Mouse (Mus musculus) kidney, adult 2 months (tissue): ENCODE results near the gene R3hdm4. TPM values are rescaled to one million over a fixed set of nuclear protein-coding genes. Genes with fewer than 3 reads are reported as not detected.

Experiments
- DNase-seq: peaks from one replicate; pipeline ENCODE4 v3.0.0; 2021
- H3K27ac ChIP-seq: fragments of 200-500 bp; 2 replicates; pipeline ENCODE4 v1.5.1; 2012; ENCODE audit warnings: low read depth, low read length, control low read depth, inconsistent platforms; ENCODE audit not compliant: insufficient read depth
- H3K27me3 ChIP-seq: fragments of 200-500 bp; replicated peaks from 2 replicates; pipeline ENCODE4 v1.6.1; 2012; ENCODE audit warnings: mild to moderate bottlenecking, moderate library complexity, low read length, inconsistent platforms; ENCODE audit not compliant: control insufficient read depth, insufficient read depth
- H3K36me3 ChIP-seq: fragments of 200-500 bp; 2 replicates; pipeline ENCODE4 v1.6.1; 2012; ENCODE audit warnings: mild to moderate bottlenecking, moderate library complexity, low read length, inconsistent platforms; ENCODE audit not compliant: control insufficient read depth, insufficient read depth
- H3K4me1 ChIP-seq: fragments of 200-500 bp; 2 replicates; pipeline ENCODE4 v1.6.1; 2011; ENCODE audit warnings: low read length; ENCODE audit not compliant: control insufficient read depth, insufficient read depth
- H3K4me3 ChIP-seq: fragments of 200-500 bp; 2 replicates; pipeline ENCODE4 v1.5.1; 2011; ENCODE audit warnings: mild to moderate bottlenecking, low read depth, low read length, control low read depth; ENCODE audit not compliant: insufficient read depth
- CTCF ChIP-seq: fragments of 200-500 bp; conservative IDR thresholded peaks from 2 replicates; pipeline ENCODE4 v1.5.1; 2011; ENCODE audit warnings: low read depth, mild to moderate bottlenecking, control low read depth, low read length, moderate library complexity, mixed read lengths; ENCODE audit not compliant: insufficient read depth, insufficient read length
- POLR2A ChIP-seq: fragments of 200-500 bp; IDR thresholded peaks from one replicate; pipeline ENCODE4 v1.6.1; 2011; ENCODE audit warnings: low read depth, low read length, control low read depth
- WGBS: fragments of 180-500 bp; shearing (Covaris S2); methylation state at CpG from one replicate; pipeline ENCODE4 v1.1.7; 2018; 5-methylcytosine and 5-hydroxymethylcytosine counted together
- polyA plus RNA-seq: library from polyadenylated mRNA; depleted of rRNA; stranded (reverse); fragments of >200 nt; gene quantifications from 2 replicates; pipeline ENCODE4 v1.2.3, GENCODE M21; 2012; rRNA removed

R3hdm4 gene
- polyA plus RNA-seq, 1 experiment: 154 TPM

GRCm38 (mm10) chr10:79862925-79863324 is 58.1 kb downstream of the R3hdm4 start:
- DNase-seq: peak; percentile 30
- no peak overlapping the region for H3K27ac ChIP-seq
- WGBS: 34% methylated on average over 10 of the region's 10 CpGs
- TF ChIP-seq CTCF: no peak
- no peak for TF ChIP-seq POLR2A
- no peaks in the 10 kb centered on the region for H3K27me3 ChIP-seq
- peaks cover 20% of the 10 kb centered on the region for H3K36me3 ChIP-seq
- H3K4me3 ChIP-seq: no peak overlapping the region
- peaks cover 51% of the 10 kb centered on the region for H3K4me1 ChIP-seq

GRCm38 (mm10) chr10:79862049-79862788 is 58.8 kb downstream of the R3hdm4 start:
- no peak for TF ChIP-seq POLR2A
- TF ChIP-seq CTCF: no peak
- Histone ChIP-seq H3K36me3 (peaks cover 20% of the 10 kb centered on the region), H3K4me1 (peaks cover 58% of the 10 kb centered on the region), H3K27me3 (no peaks in the 10 kb centered on the region), H3K27ac (peak overlapping the region; percentile 34; the same call in 1 of the 2 replicates), H3K4me3 (no peak overlapping the region)
- WGBS: 44% methylated on average over 23 of the region's 23 CpGs
- DNase-seq: peak; percentile 59

DNA sequence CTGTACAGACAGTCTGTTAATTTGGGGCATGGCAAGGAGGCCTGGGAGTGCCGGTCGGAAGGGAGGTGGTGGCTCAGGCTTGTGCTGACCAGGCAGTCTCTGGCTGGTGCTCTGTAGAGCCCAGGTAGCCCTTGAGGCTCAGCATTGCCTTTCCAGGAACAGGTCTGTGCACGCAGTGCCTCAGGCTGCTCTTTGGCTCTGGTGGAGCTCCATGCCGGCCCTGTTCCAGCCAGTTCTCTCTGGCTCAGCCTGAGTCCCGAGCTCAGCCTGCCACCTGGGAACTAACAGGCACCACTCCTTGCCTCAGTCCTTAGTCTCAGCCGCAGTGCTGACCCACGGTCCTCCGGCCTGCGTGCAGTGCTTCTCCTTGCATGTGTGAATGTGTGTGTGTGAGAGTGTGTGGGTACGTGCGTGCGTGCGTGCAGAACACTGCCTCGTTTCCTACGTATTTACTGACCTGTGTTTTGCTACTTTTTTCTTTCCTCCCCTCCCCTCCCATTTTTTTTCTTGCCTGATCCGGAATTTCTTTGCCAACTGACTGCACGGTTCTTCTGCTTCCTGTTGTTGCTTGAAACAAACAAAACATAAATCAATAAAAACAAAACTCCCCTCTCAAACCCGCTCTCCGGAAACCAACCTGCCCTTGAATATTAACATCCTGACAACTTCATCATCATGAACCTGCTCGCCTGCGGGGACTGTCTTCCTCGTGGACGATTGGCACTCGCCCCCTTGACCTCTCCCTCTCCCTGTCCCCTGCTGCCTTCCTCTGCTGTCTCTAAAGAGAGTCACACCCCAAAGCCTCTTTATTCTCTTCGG is 59.6 kb downstream of the R3hdm4 start:
- H3K27ac ChIP-seq: peak overlapping the region; percentile 79
- H3K4me1 ChIP-seq: peaks cover 66% of the 10 kb centered on the region
- no peak for TF ChIP-seq CTCF
- no peak for TF ChIP-seq POLR2A
- DNase-seq: peak; percentile 88
- H3K4me3 ChIP-seq: no peak overlapping the region
- peaks cover 20% of the 10 kb centered on the region for H3K36me3 ChIP-seq
- WGBS: 19% methylated on average over 25 of the region's 25 CpGs
- H3K27me3 ChIP-seq: no peaks in the 10 kb centered on the region

- no peak overlapping the region for H3K4me3 ChIP-seq
- H3K27me3 ChIP-seq: no peaks in the 10 kb centered on the region
- peak; percentile 28 for DNase-seq
- H3K27ac ChIP-seq: peak overlapping the region; percentile 79; the same call in 1 of the 2 replicates
- 71% methylated on average over 26 of the region's 26 CpGs for WGBS
- peaks cover 62% of the 10 kb centered on the region for H3K4me1 ChIP-seq
- TF ChIP-seq CTCF (no peak), POLR2A (no peak)
- peaks cover 20% of the 10 kb centered on the region for H3K36me3 ChIP-seq
Observed at GRCm38 (mm10) chr10:79860079-79860911, 60.7 kb downstream of the R3hdm4 start.

Other genes with a start within 250 kb of the R3hdm4 start
- 159 and 183 TPM in 2 replicates for gene Cdc34, start 239.0 kb downstream of the R3hdm4 start, polyA plus RNA-seq
- 0.34 and 0.94 TPM in 2 replicates for gene Gzmm, start 232.2 kb downstream of the R3hdm4 start, polyA plus RNA-seq
- gene Bsg, start 216.7 kb downstream of the R3hdm4 start, polyA plus RNA-seq: 825 and 914 TPM in 2 replicates
- 1.5 and 1.9 TPM in 2 replicates for gene Hcn2, start 204.6 kb downstream of the R3hdm4 start, polyA plus RNA-seq
- gene Polrmt, start 174.6 kb downstream of the R3hdm4 start, polyA plus RNA-seq: 66.3 and 77.9 TPM in 2 replicates
- not detected in 2 replicates for gene Fgf22, start 166.1 kb downstream of the R3hdm4 start, polyA plus RNA-seq
- 90.2 and 122 TPM in 2 replicates for gene Rnf126, start 154.3 kb downstream of the R3hdm4 start, polyA plus RNA-seq
- 17.0 and 24.1 TPM in 2 replicates for gene Fstl3, start 143.9 kb downstream of the R3hdm4 start, polyA plus RNA-seq
- gene Prss57, start 130.2 kb downstream of the R3hdm4 start, polyA plus RNA-seq: 0.03 and 0.08 TPM in 2 replicates
- gene Palm, start 127.6 kb downstream of the R3hdm4 start, polyA plus RNA-seq: 110 and 121 TPM in 2 replicates
- 17.9 and 19.9 TPM in 2 replicates for gene Misp, start 100.2 kb downstream of the R3hdm4 start, polyA plus RNA-seq
- 184 and 198 TPM in 2 replicates for gene Ptbp1, start 66.8 kb downstream of the R3hdm4 start, polyA plus RNA-seq
- 0.67 and 0.99 TPM in 2 replicates for gene Prtn3, start 46.7 kb downstream of the R3hdm4 start, polyA plus RNA-seq
- gene Plppr3, start 46.6 kb downstream of the R3hdm4 start, polyA plus RNA-seq: 2.7 and 3.2 TPM in 2 replicates
- gene Elane, start 35.0 kb downstream of the R3hdm4 start, polyA plus RNA-seq: 0.10 TPM in 1 of 2 replicates, not detected in the other
- gene Cfd, start 30.4 kb downstream of the R3hdm4 start, polyA plus RNA-seq: 1,335 and 2,389 TPM in 2 replicates
- 57.1 and 75.4 TPM in 2 replicates for gene Med16, start 12.3 kb downstream of the R3hdm4 start, polyA plus RNA-seq
- not detected in 2 replicates for gene Gm26602, start 10.4 kb downstream of the R3hdm4 start, polyA plus RNA-seq
- gene Kiss1r, start 4.2 kb downstream of the R3hdm4 start, polyA plus RNA-seq: 5.6 and 9.2 TPM in 2 replicates
- gene Arid3a, start 5.8 kb upstream of the R3hdm4 start, polyA plus RNA-seq: 6.7 and 8.1 TPM in 2 replicates
- 60.4 and 67.5 TPM in 2 replicates for gene Wdr18, start 38.9 kb upstream of the R3hdm4 start, polyA plus RNA-seq
- 1.6 and 2.0 TPM in 2 replicates for gene Grin3b, start 49.5 kb upstream of the R3hdm4 start, polyA plus RNA-seq
- gene Tmem259, start 63.1 kb upstream of the R3hdm4 start, polyA plus RNA-seq: 262 and 316 TPM in 2 replicates
- gene Cnn2, start 67.4 kb upstream of the R3hdm4 start, polyA plus RNA-seq: 52.3 and 55.5 TPM in 2 replicates
- gene Abca7, start 75.3 kb upstream of the R3hdm4 start, polyA plus RNA-seq: 10.6 and 11.8 TPM in 2 replicates
- 9.6 and 25.5 TPM in 2 replicates for gene Arhgap45, start 95.4 kb upstream of the R3hdm4 start, polyA plus RNA-seq
- gene Polr2e, start 118.6 kb upstream of the R3hdm4 start, polyA plus RNA-seq: 230 and 235 TPM in 2 replicates
- gene Gpx4, start 126.0 kb upstream of the R3hdm4 start, polyA plus RNA-seq: 1,431 and 1,557 TPM in 2 replicates
- gene Sbno2, start 184.4 kb upstream of the R3hdm4 start, polyA plus RNA-seq: 27.7 and 30.8 TPM in 2 replicates
- gene Stk11, start 194.6 kb upstream of the R3hdm4 start, polyA plus RNA-seq: 114 and 117 TPM in 2 replicates
- 1,948 and 2,036 TPM in 2 replicates for gene Atp5d, start 217.4 kb upstream of the R3hdm4 start, polyA plus RNA-seq
- 8.1 and 8.7 TPM in 2 replicates for gene Cbarp, start 219.6 kb upstream of the R3hdm4 start, polyA plus RNA-seq
- gene Midn, start 227.1 kb upstream of the R3hdm4 start, polyA plus RNA-seq: 65.6 and 67.0 TPM in 2 replicates
- gene Cirbp, start 244.8 kb upstream of the R3hdm4 start, polyA plus RNA-seq: 86.7 and 87.8 TPM in 2 replicates